Mouse (Mus musculus) E14TG2a.4 (cell line): ENCODE data around the gene Havcr2.

ENCODE experiments used
- CTCF ChIP-seq: conservative IDR thresholded peaks from 2 replicates; pipeline ENCODE4 v1.5.1; 2014; ENCODE audit warnings: low read length
- NANOG ChIP-seq: IDR thresholded peaks from 2 replicates; pipeline ENCODE4 v1.6.1; 2014; ENCODE audit warnings: borderline replicate concordance, low read length, mixed read lengths
- POU5F1 ChIP-seq: IDR thresholded peaks from 2 replicates; pipeline ENCODE4 v1.6.1; 2014; ENCODE audit warnings: low read length, borderline replicate concordance

- no peak for TF ChIP-seq CTCF
- TF ChIP-seq NANOG: no peak
- no peak for TF ChIP-seq POU5F1
Observed at GRCm38 (mm10) chr11:46430123-46430522, 24.6 kb upstream of the Havcr2 start.
